Mouse (Mus musculus) adrenal gland, adult 8-10 months (tissue): ENCODE data around the gene Pnmt. TPM values are rescaled to one million over a fixed set of nuclear protein-coding genes. Genes with fewer than 3 reads are reported as not detected.

Experiments used
- DNase-seq: peaks from one replicate; pipeline ENCODE4 v3.0.0; 2022
- total RNA-seq, 4 experiments: library from RNA; stranded (reverse); gene quantifications; 2 replicates each; pipeline ENCODE4 v1.2.4; 2022

The Pnmt gene
- total RNA-seq, 4 experiments from 2014 or later = 210 to 1,003 (median 584) TPM

- DNase-seq = no peak
Observed at GRCm38 (mm10) chr11:98384216-98384615, 2.0 kb upstream of the Pnmt start.

- no peak for DNase-seq
Observed at GRCm38 (mm10) chr11:98384721-98385637, 1.3 kb upstream of the Pnmt start.

- DNase-seq = no peak
Observed at GRCm38 (mm10) chr11:98386596-98386995, 346 bp downstream of the Pnmt start.

- DNase-seq = no peak
Observed at GRCm38 (mm10) chr11:98387056-98387577, 867 bp downstream of the Pnmt start.

GRCm38 (mm10) chr11:98388282-98388681 lies 2.0 kb downstream of the Pnmt start:
- no peak for DNase-seq

GRCm38 (mm10) chr11:98389221-98389780 lies 3.1 kb downstream of the Pnmt start:
- DNase-seq = no peak

GRCm38 (mm10) chr11:98390141-98390540 lies 3.9 kb downstream of the Pnmt start:
- DNase-seq = no peak

- DNase-seq = no peak
Observed at GRCm38 (mm10) chr11:98392034-98392433, 5.8 kb downstream of the Pnmt start.

GRCm38 (mm10) chr11:98392645-98393044 lies 6.4 kb downstream of the Pnmt start:
- no peak for DNase-seq

GRCm38 (mm10) chr11:98393317-98393716 lies 7.1 kb downstream of the Pnmt start:
- no peak for DNase-seq

- no peak for DNase-seq
Observed at GRCm38 (mm10) chr11:98394301-98394700, 8.1 kb downstream of the Pnmt start.

GRCm38 (mm10) chr11:98395041-98395440 lies 8.8 kb downstream of the Pnmt start:
- DNase-seq = no peak

GRCm38 (mm10) chr11:98397946-98398345 lies 11.7 kb downstream of the Pnmt start:
- no peak for DNase-seq

- DNase-seq = peak; percentile 84
Observed at GRCm38 (mm10) chr11:98400161-98400726, 14.0 kb downstream of the Pnmt start, which contains the start of gene Pgap3. Pgap3 (minus strand) TSS chr11:98400490.

- DNase-seq = no peak
Observed at GRCm38 (mm10) chr11:98400816-98401215, 14.6 kb downstream of the Pnmt start.

GRCm38 (mm10) chr11:98406621-98407020 lies 20.4 kb downstream of the Pnmt start:
- no peak for DNase-seq

GRCm38 (mm10) chr11:98408872-98409271 lies 22.6 kb downstream of the Pnmt start:
- DNase-seq = no peak

- DNase-seq = no peak
Observed at GRCm38 (mm10) chr11:98409341-98409822, 23.1 kb downstream of the Pnmt start.

GRCm38 (mm10) chr11:98412273-98412796 lies 26.1 kb downstream of the Pnmt start, which contains the start of gene Erbb2:
Erbb2 (plus strand) TSS chr11:98412470.
- DNase-seq = no peak

- no peak for DNase-seq
Observed at GRCm38 (mm10) chr11:98412797-98413301, 26.6 kb downstream of the Pnmt start.

- DNase-seq = no peak
Observed at GRCm38 (mm10) chr11:98413731-98414130, 27.5 kb downstream of the Pnmt start.

GRCm38 (mm10) chr11:98414162-98414561 lies 27.9 kb downstream of the Pnmt start:
- no peak for DNase-seq
